Mouse (Mus musculus) hindbrain, embryonic 12.5 days (tissue): ENCODE measurements around the gene Fabp3. TPM values are rescaled to one million over a fixed set of nuclear protein-coding genes. Genes with fewer than 3 reads are reported as not detected.

Experiments
- ATAC-seq: fragments of 200-750 bp; cut with Nextera tagmentation; 2 replicates; pipeline ENCODE4 v1.8.0; 2017; ENCODE audit warnings: moderate TSS enrichment; ENCODE audit not compliant: low FRiP score
- H3K27ac ChIP-seq: fragments of 300-500 bp; sonication (generic); 2 replicates; pipeline ENCODE4 v1.5.1; 2016; ENCODE audit warnings: mild to moderate bottlenecking
- H3K27me3 ChIP-seq: fragments of 300-500 bp; sonication (generic); 2 replicates; pipeline ENCODE4 v1.6.1; 2016; ENCODE audit warnings: mild to moderate bottlenecking
- H3K36me3 ChIP-seq: fragments of 300-500 bp; sonication (generic); 2 replicates; pipeline ENCODE4 v1.6.1; 2016; ENCODE audit warnings: mild to moderate bottlenecking
- H3K4me1 ChIP-seq: fragments of 300-500 bp; sonication (generic); 2 replicates; pipeline ENCODE4 v1.6.1; 2016
- H3K4me2 ChIP-seq: fragments of 300-500 bp; sonication (generic); replicated peaks from 2 replicates; pipeline ENCODE4 v1.6.1; 2016; ENCODE audit warnings: mild to moderate bottlenecking
- H3K4me3 ChIP-seq: fragments of 300-500 bp; sonication (generic); 2 replicates; pipeline ENCODE4 v1.5.1; 2016; ENCODE audit warnings: mild to moderate bottlenecking
- H3K9ac ChIP-seq: fragments of 300-500 bp; sonication (generic); 2 replicates; pipeline ENCODE4 v1.6.1; 2016; ENCODE audit warnings: mild to moderate bottlenecking, moderate library complexity
- H3K9me3 ChIP-seq: fragments of 300-500 bp; sonication (generic); replicated peaks from 2 replicates; pipeline ENCODE4 v1.6.1; 2016; ENCODE audit warnings: mild to moderate bottlenecking
- WGBS: fragments of 180-500 bp; shearing (Covaris S2); methylation state at CpG from one replicate; pipeline ENCODE4 v1.1.7; 2016; 5-methylcytosine and 5-hydroxymethylcytosine counted together
- polyA plus RNA-seq: library from polyadenylated mRNA; unstranded; fragments of >200 nt; fragmentation: Nextera tagmentation; extraction: Ambion mirVana; gene quantifications from 2 replicates; pipeline ENCODE4 v1.2.1, GENCODE M21; 2016

Gene Fabp3
- polyA plus RNA-seq, 1 experiment from 2014 or later, result 44.2 TPM

DNA sequence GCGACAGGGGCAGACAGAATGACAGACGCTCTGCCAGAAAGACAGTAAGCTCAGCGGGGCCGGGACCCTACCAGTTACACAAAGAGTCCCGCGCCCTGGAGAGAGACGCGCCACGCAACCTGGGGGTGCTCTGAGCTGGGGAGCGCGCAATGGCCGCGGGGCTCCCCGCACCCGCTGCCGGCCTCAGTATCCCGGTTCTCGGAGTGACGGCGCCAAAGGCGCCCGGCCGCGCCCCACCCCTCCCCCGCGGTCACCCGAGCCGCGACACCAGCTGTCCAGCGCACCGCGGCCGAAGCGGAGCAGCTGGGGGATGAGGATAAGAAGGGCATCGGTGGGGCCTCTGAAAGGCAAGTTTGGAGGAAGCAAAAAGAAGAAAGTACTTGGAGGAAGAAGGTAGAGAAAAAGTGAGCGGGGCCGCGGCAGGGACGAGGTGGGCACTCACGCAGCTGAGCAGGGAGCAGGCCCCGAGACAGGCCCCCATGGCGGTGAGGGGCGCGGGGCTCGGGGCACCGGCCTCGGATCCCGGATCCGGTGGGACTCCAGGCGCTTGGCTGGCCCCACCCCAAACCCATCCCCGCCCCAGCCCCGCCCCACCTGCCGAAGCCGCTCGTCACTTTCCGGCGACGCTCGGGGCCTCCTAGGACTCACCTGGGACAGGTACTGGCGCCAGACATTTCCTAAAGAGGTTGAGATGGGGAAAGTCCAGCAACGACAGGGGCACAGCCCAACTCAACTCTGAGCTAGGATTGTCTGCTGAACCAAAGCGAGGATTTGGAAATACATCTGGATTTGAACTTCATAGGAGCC, 33.2 kb upstream of the Fabp3 start:
- WGBS, result under 1% methylated on average over 62 of the region's 62 CpGs
- Histone ChIP-seq H3K27ac (peak overlapping the region; percentile 98), H3K4me2 (peak overlapping the region; percentile 64), H3K4me3 (peak overlapping the region; percentile 78), H3K9me3 (no peaks in the 10 kb centered on the region), H3K27me3 (peaks cover 19% of the 10 kb centered on the region; the same call in 1 of the 2 replicates), H3K4me1 (peaks cover 19% of the 10 kb centered on the region), H3K9ac (peak overlapping the region; percentile 98), H3K36me3 (no peaks in the 10 kb centered on the region; the same call in 1 of the 2 replicates)
- peak; percentile 36 for ATAC-seq

DNA sequence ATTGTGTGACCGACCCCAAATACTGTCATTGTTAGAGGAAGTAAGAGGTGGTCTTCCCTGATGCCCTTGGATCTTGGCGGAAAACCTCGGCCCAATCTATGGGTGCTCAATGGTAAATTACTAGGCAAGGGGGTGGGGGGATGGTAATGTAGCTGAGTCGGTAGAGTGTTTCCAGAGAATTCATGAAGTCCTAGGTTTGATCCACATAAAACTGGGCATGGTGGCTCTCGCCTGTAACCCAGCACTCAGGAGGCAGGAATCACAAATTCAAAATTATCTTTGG, 32.6 kb upstream of the Fabp3 start:
- no peak for ATAC-seq
- Histone ChIP-seq H3K27ac (peak overlapping the region; percentile 98; the same call in 1 of the 2 replicates), H3K4me1 (peaks cover 19% of the 10 kb centered on the region), H3K27me3 (peaks cover 23% of the 10 kb centered on the region), H3K36me3 (no peaks in the 10 kb centered on the region; the same call in 1 of the 2 replicates), H3K9ac (peak overlapping the region; percentile 98), H3K4me3 (peak overlapping the region; percentile 78), H3K9me3 (no peaks in the 10 kb centered on the region), H3K4me2 (peak overlapping the region; percentile 64)
- WGBS, result 43% methylated on average over 5 of the region's 5 CpGs

DNA sequence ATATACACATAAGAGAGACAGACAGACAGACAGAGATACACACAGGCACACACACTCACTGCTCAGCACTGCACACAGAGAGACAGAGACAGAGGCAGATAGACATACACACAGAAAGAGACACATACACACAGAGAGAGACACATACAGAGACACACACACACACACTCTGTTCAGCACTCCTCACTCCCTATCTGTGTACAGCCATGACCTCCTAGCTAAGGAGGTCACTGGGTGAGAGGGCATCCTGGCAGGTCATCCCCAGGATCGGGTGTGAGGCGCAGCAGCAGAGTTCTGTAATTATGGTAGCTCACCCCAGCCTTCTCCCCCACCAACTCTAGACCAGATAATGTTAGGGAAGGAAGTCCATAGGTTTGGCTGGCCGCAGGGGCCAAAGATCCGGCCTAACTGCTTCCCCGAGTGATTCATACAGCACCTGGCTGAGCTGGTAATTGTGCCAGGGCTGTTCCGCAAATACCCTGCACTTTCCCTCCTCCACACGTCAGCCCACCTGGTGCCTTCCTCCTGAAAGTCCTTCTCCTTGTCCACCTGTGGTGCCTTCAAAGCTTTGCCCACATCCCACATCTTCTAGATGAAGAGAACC, 31.7 kb upstream of the Fabp3 start:
- peaks cover 19% of the 10 kb centered on the region for H3K4me1 ChIP-seq
- H3K27me3 ChIP-seq, result peaks cover 23% of the 10 kb centered on the region
- no peak overlapping the region for H3K27ac ChIP-seq
- peak overlapping the region; percentile 27; the same call in 1 of the 2 replicates for H3K9ac ChIP-seq
- H3K4me3 ChIP-seq, result no peak overlapping the region
- 60% methylated on average over 7 of the region's 7 CpGs for WGBS
- H3K9me3 ChIP-seq, result no peaks in the 10 kb centered on the region
- H3K4me2 ChIP-seq, result no peak overlapping the region
- no peak for ATAC-seq
- no peaks in the 10 kb centered on the region; the same call in 1 of the 2 replicates for H3K36me3 ChIP-seq

DNA sequence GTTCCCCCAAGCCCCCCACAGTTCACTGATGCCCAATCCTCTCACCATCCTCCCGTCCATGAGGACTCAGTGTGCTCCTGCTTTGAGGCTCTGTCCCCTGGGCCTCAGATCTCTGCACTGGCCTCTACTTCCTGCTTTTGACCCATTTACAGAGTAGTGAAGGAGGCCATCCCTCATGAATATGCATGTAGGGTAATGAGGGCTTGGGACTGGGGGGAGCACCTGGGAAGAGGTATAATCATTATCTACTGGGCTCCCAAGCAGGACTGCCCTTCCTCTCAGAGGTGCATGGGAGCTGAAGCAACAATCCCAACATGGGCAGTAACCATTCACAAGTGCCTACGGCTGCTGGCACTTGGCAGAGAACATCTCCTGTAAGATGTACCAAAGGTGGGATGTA, 29.3 kb upstream of the Fabp3 start, which contains the start of gene Serinc2:
Serinc2 (minus strand) TSS at position 101 of the 400 bp plus-strand sequence.
- H3K27ac ChIP-seq, result no peak within 1 kb of the TSS
- H3K9ac ChIP-seq, result no peak within 1 kb of the TSS
- peaks cover 7% of the 10 kb centered on the region for H3K4me1 ChIP-seq
- ATAC-seq, result no peak
- no peaks in the 10 kb centered on the region for H3K9me3 ChIP-seq
- H3K4me2 ChIP-seq, result no peak within 1 kb of the TSS
- peaks cover 23% of the 10 kb centered on the region for H3K27me3 ChIP-seq
- no peaks in the 10 kb centered on the region; the same call in 1 of the 2 replicates for H3K36me3 ChIP-seq
- WGBS, result 76% methylated on average over 2 of the region's 2 CpGs
- no peak within 1 kb of the TSS for H3K4me3 ChIP-seq

DNA sequence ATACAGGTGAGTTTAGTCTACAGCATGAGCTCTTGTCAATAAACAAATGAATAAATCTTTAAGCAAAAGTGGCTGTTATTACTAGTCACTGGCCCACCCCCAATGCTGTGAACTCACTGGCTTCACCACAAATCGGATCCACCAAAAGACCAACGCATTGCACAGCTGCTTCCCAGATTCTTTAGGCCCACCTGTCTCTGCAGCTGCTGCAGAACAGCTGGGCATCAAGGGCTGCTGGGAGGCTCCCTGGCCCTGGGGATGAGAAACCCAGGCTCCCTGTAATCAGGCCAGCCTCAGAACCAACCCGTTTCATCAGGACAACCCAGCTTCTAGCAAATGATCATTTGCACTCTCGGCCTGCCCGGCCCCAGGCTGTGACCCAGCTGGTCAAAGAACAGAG, 25.5 kb upstream of the Fabp3 start:
- Histone ChIP-seq H3K9ac (no peak overlapping the region), H3K27ac (no peak overlapping the region), H3K27me3 (peaks cover 10% of the 10 kb centered on the region), H3K9me3 (no peaks in the 10 kb centered on the region), H3K4me3 (no peak overlapping the region), H3K36me3 (no peaks in the 10 kb centered on the region), H3K4me2 (no peak overlapping the region), H3K4me1 (no peaks in the 10 kb centered on the region)
- no peak for ATAC-seq
- WGBS, result 81% methylated on average over 5 of the region's 5 CpGs

DNA sequence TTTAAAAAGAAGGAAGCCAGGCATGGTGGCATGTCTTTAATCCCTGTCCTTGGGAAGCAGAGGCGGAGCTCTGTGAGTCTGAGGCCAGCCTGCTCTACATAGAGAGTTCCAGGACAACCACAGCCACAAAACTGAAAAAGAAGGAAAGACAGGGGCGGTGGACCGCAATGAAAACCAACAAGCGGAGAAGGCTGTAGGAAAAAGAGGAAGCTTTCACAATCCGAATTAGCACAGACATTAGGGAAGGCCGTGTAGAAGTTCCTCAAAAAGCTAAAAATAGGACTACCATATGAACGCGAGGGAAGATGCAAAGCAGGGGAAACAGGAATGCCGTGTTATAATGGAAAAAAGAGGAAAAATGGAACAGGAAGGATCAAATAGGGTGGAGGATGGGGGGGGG, 24.6 kb upstream of the Fabp3 start:
- no peaks in the 10 kb centered on the region for H3K36me3 ChIP-seq
- ATAC-seq, result no peak
- H3K9ac ChIP-seq, result no peak overlapping the region
- no peak overlapping the region for H3K4me2 ChIP-seq
- no peak overlapping the region for H3K4me3 ChIP-seq
- WGBS, result 82% methylated on average over 9 of the region's 9 CpGs
- H3K27me3 ChIP-seq, result peaks cover 7% of the 10 kb centered on the region
- no peak overlapping the region for H3K27ac ChIP-seq
- H3K4me1 ChIP-seq, result no peaks in the 10 kb centered on the region
- no peaks in the 10 kb centered on the region for H3K9me3 ChIP-seq

DNA sequence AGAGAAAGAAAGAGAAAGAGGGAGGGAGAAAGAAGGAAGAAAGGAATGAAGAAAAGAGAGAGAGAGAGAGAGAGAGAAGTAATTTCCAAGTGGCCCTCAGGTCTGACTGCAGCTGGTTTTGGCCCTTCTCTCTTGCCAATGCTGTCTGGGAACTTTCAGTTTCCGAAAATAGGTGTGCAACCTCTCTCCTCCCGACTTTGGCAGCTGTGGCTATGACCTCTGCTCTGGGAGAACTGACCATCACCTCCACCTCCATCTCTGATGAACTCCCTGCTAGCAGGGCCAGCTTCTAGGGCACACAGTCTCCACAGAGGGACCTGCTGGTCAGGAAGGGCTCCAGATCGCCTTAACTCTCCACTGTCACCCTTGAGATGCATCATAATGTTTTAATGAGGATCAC, 21.9 kb upstream of the Fabp3 start:
- no peaks in the 10 kb centered on the region for H3K4me1 ChIP-seq
- H3K27ac ChIP-seq, result no peak overlapping the region
- no peak overlapping the region for H3K4me3 ChIP-seq
- peaks cover 3% of the 10 kb centered on the region; the same call in 1 of the 2 replicates for H3K27me3 ChIP-seq
- H3K4me2 ChIP-seq, result no peak overlapping the region
- 59% methylated on average over 3 of the region's 3 CpGs for WGBS
- no peaks in the 10 kb centered on the region for H3K9me3 ChIP-seq
- ATAC-seq, result no peak
- H3K36me3 ChIP-seq, result no peaks in the 10 kb centered on the region
- no peak overlapping the region for H3K9ac ChIP-seq

DNA sequence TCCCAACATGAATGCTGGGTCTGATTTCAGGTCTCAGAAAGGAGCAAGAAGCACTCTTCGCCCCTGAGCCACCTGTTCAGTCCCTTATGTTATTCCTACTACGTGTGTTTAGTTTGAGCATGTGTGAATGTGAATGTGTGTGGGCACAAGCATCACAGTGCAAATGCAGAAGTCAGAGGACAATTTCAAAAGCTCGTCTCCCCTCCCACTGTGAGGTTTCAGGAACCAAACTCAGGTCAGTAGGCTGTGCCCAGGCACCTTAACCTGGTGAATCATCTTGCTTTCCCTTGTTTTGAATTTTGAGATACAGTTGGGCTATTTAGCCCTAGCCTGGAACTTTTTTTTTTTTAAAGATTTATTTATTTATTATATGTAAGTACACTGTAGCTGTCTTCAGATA, 18.6 kb upstream of the Fabp3 start:
- Histone ChIP-seq H3K36me3 (no peaks in the 10 kb centered on the region), H3K27me3 (peaks cover 3% of the 10 kb centered on the region; the same call in 1 of the 2 replicates), H3K9me3 (no peaks in the 10 kb centered on the region), H3K4me3 (no peak overlapping the region), H3K4me1 (no peaks in the 10 kb centered on the region), H3K27ac (no peak overlapping the region), H3K9ac (no peak overlapping the region), H3K4me2 (no peak overlapping the region)
- ATAC-seq, result no peak
- WGBS, result 75% methylated on average over 3 of the region's 3 CpGs

DNA sequence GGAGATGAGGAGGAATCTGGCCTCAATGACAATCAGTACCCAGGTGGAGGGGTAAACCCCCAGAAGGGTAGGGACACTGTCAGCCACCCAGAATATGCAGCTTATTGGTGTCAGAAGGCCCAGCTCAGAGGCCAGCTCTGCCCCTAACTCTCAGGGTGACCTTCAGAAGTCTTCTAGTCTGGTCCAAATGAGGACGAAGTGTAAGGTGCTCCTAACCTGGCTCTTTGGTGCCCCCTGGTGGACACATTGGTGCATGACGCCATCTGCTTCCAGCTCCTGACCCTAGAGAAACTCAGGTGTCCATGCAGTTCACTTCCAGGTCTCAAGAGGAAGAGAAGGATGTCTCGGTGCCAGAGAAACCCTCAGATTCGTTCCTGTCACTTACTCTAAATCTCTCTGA, 16.1 kb upstream of the Fabp3 start:
- WGBS, result 9% methylated on average over 4 of the region's 4 CpGs
- Histone ChIP-seq H3K4me1 (no peaks in the 10 kb centered on the region), H3K9ac (no peak overlapping the region), H3K27me3 (peaks cover 3% of the 10 kb centered on the region; the same call in 1 of the 2 replicates), H3K4me3 (no peak overlapping the region), H3K9me3 (no peaks in the 10 kb centered on the region), H3K27ac (no peak overlapping the region), H3K4me2 (no peak overlapping the region), H3K36me3 (no peaks in the 10 kb centered on the region)
- peak; percentile 43 for ATAC-seq

DNA sequence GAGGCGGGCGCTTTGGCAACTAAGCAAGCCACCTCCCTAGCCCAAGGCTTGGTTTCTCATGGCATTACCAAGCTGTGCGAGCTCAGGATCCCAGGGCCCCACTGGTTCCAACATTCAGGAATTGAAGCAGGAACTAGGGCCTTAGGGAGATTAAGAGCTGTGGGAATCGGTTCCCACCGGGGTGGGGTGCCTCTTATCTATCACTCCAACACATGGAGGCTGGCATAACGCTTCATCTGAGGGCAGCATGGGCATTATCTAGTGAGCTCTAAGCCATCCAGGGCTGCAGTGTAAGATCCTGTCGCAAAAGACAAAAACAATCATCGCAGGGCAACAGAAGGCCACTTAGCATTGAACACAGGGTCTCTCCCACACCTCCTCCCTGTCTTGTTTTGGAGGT, 13.9 kb upstream of the Fabp3 start:
- no peak overlapping the region for H3K4me3 ChIP-seq
- no peaks in the 10 kb centered on the region for H3K4me1 ChIP-seq
- peaks cover 3% of the 10 kb centered on the region; the same call in 1 of the 2 replicates for H3K27me3 ChIP-seq
- 85% methylated on average over 8 of the region's 8 CpGs for WGBS
- no peak overlapping the region for H3K4me2 ChIP-seq
- ATAC-seq, result no peak
- no peak overlapping the region for H3K27ac ChIP-seq
- H3K9ac ChIP-seq, result no peak overlapping the region
- H3K9me3 ChIP-seq, result no peaks in the 10 kb centered on the region
- no peaks in the 10 kb centered on the region for H3K36me3 ChIP-seq

DNA sequence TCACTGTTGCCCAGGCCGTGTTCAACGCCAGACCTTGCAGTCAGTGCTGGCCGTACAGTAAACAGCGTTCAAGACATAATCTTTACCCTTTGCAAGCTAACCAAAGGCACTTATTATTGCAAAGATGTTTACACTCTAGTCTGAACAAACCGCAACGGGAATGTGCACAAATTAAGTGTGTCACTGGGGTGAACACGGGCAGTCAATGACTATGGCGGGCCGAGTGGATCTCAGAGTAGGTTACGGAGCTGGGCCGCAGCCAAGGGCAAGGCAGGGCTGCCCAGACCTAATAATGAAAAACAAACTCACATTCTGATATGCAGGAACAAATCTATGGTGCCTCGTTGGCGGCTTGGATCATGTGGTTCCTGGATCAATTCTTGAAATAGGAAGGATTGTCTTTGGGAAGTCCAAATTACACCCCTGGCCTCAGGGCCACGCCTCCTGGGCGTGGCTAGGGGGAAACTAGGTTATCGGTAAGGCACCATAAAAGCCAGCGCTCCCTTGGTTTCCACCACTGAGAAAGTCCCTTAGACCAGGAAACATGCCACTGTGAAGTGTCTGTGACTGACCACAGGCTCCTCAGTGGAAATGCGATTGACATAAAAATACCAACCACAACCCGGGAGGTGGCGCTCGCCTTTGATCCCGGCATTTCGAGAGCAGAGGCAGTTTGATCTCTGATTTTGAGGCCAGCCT, 13.2 kb upstream of the Fabp3 start:
- Histone ChIP-seq H3K27me3 (no peaks in the 10 kb centered on the region), H3K27ac (no peak overlapping the region), H3K4me2 (no peak overlapping the region), H3K4me1 (no peaks in the 10 kb centered on the region), H3K4me3 (no peak overlapping the region), H3K9ac (no peak overlapping the region), H3K36me3 (no peaks in the 10 kb centered on the region), H3K9me3 (no peaks in the 10 kb centered on the region)
- no peak for ATAC-seq
- 64% methylated on average over 23 of the region's 23 CpGs for WGBS

DNA sequence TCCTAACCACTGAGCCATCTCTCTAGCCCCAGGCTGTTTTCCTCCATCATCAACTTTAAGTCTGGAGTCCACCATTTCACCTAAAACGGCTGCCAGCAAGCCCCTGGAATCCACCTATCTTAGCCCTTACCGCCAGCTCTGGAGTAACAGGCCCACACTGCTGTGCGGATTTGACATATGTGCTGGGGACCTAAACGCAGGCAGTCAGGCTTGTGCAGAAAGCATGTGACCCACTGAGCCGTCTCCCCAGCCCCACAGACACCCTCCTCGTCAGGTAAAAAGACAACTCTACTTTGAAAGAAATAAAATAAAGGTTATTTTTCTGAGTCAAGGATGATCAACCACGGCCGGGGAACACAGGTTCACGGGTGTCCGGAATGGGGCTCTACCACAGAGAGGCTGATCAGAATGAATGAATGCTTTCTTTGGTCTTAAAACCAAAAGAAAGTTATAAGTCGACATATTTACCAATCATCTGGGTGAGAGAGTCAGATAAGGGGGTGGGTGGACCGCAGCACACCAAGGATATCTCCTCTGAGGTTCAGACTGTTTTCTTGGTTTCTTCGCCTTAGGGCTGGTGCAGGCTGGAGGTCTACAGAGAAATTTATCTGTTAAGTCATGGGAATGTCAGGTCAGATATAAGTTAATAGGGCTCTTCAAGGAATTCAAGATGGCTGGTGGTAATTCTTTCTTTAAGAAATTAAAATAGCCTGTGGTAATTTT, 12.0 kb upstream of the Fabp3 start:
- ATAC-seq, result no peak
- Histone ChIP-seq H3K27me3 (no peaks in the 10 kb centered on the region), H3K9ac (no peak overlapping the region), H3K9me3 (no peaks in the 10 kb centered on the region), H3K4me3 (no peak overlapping the region), H3K36me3 (no peaks in the 10 kb centered on the region), H3K27ac (no peak overlapping the region), H3K4me1 (no peaks in the 10 kb centered on the region), H3K4me2 (no peak overlapping the region)
- 83% methylated on average over 13 of the region's 13 CpGs for WGBS
